Comparison of ENCODE assay signal across 26 mouse cellular contexts in genomic region chr4:89510593-89510992, GRCm38 (mm10).
DNase-seq lines count a peak whose midpoint lies in the region; ATAC-seq and TF ChIP-seq lines count a peak whose summit lies in the region.
"Had no signal": no experiment of that assay in that cellular context is flagged by ENCODE, and none has a peak within 500 bp of the region (broad histone marks: within the 10 kb centered on the region; RNA-seq: fewer than 3 reads in every experiment).

No protein-coding gene starts in this region.

- no peak for TF ChIP-seq CTCF in MEL (IDR thresholded peaks at IDR 0.05 in 2 of 3, conservative IDR thresholded peaks at IDR 0.05 in 1 of 3; ENCODE audit: control insufficient read depth in 1 of 3, insufficient read depth in 1 of 3, low read depth in 2 of 3, low read length in 3 of 3, poor library complexity in 1 of 3, severe bottlenecking in 1 of 3)
- TF ChIP-seq CTCF in liver, embryonic 14.5 days (IDR thresholded peaks at IDR 0.05; ENCODE audit: low read depth): no peak
- TF ChIP-seq CTCF in liver, postnatal 0 days (IDR thresholded peaks at IDR 0.05; ENCODE audit: low read depth): no peak

- H3K79me2 ChIP-seq in MEL (ENCODE audit: control insufficient read depth, insufficient read depth, low read length, poor library complexity): no peaks in the 10 kb centered on the region

- H3K27ac ChIP-seq in MEL (ENCODE audit: control insufficient read depth, low read depth, low read length): peak overlapping the region; percentile 90
- peak overlapping the region; percentile 53 for H3K27ac ChIP-seq in liver, embryonic 14.5 days
- 0 out of 2 replicates have a peak overlapping the region, but pooled peaks have one; percentile 35 for H3K27ac ChIP-seq in liver, postnatal 0 days (ENCODE audit: low read depth)
- H3K27ac ChIP-seq in kidney, embryonic 14.5 days (ENCODE audit: low read depth, low read length): no peak overlapping the region
- no peak overlapping the region for H3K27ac ChIP-seq in kidney, embryonic 15.5 days
- H3K27ac ChIP-seq: forebrain, embryonic 12.5 days; forebrain, embryonic 15.5 days; heart, embryonic 15.5 days; hindbrain, embryonic 14.5 days; hindbrain, postnatal 0 days had no signal

- H3K4me3 ChIP-seq in MEL (ENCODE audit: control insufficient read depth in 1 of 2, insufficient read depth in 1 of 2, low read depth in 2 of 2, low read length in 2 of 2): peak overlapping the region; percentile 47 to 55
- no peak overlapping the region for H3K4me3 ChIP-seq in liver, embryonic 14.5 days (ENCODE audit: insufficient read depth in 1 of 2, low read depth in 2 of 2, low read length in 2 of 2)
- H3K4me3 ChIP-seq in liver, postnatal 0 days (ENCODE audit: low read depth, low read length): no peak overlapping the region
- no peak overlapping the region for H3K4me3 ChIP-seq in kidney, embryonic 14.5 days (ENCODE audit: low read length)
- H3K4me3 ChIP-seq in kidney, embryonic 15.5 days (replicated peaks): no peak overlapping the region
- H3K4me3 ChIP-seq: forebrain, embryonic 12.5 days; forebrain, embryonic 15.5 days; heart, embryonic 12.5 days; heart, embryonic 15.5 days had no signal

- no peak for TF ChIP-seq POLR2A in MEL (IDR thresholded peaks at IDR 0.05; ENCODE audit: control insufficient read depth in 1 of 2, insufficient read depth in 1 of 2, low read depth in 1 of 2, low read length in 2 of 2, poor library complexity in 1 of 2)

- no peak for TF ChIP-seq EP300 in MEL (IDR thresholded peaks at IDR 0.05; ENCODE audit: low read depth in 1 of 2, low read length in 2 of 2)
- TF ChIP-seq EP300 in liver, embryonic 14.5 days (IDR thresholded peaks at IDR 0.05; ENCODE audit: low read depth): no peak
- TF ChIP-seq EP300 in liver, postnatal 0 days (IDR thresholded peaks at IDR 0.05; ENCODE audit: low read depth): no peak

- H3K9ac ChIP-seq in MEL (ENCODE audit: control insufficient read depth, low read depth, low read length, poor library complexity, severe bottlenecking): peak overlapping the region; percentile 69
- H3K9ac ChIP-seq in liver, embryonic 14.5 days (replicated peaks): no peak overlapping the region
- no peak overlapping the region for H3K9ac ChIP-seq in liver, postnatal 0 days (replicated peaks)
- no peak overlapping the region for H3K9ac ChIP-seq in kidney, embryonic 14.5 days (ENCODE audit: low read depth, low read length)
- H3K9ac ChIP-seq in kidney, embryonic 15.5 days: no peak overlapping the region
- H3K9ac ChIP-seq: forebrain, embryonic 12.5 days; forebrain, embryonic 15.5 days; heart, embryonic 12.5 days; heart, embryonic 15.5 days; hindbrain, embryonic 14.5 days had no signal

- TF ChIP-seq RAD21 in MEL (IDR thresholded peaks at IDR 0.05; ENCODE audit: low read depth, low read length): no peak

- peaks cover 0 to 24% of the 10 kb centered on the region in 2 experiments; a peak in 2 of 4 replicates for H3K36me3 ChIP-seq in MEL (ENCODE audit: control insufficient read depth in 1 of 2, insufficient read depth in 2 of 2, low read length in 2 of 2)
- no peaks in the 10 kb centered on the region for H3K36me3 ChIP-seq in liver, embryonic 14.5 days (replicated peaks; ENCODE audit: control insufficient read depth, insufficient read depth, low read depth)
- no peaks in the 10 kb centered on the region for H3K36me3 ChIP-seq in liver, postnatal 0 days (replicated peaks; ENCODE audit: insufficient read depth, low read length)
- H3K36me3 ChIP-seq in kidney, embryonic 14.5 days (ENCODE audit: control insufficient read depth, insufficient read depth, low read length): no peaks in the 10 kb centered on the region
- H3K36me3 ChIP-seq in kidney, embryonic 15.5 days: no peaks in the 10 kb centered on the region
- H3K36me3 ChIP-seq: forebrain, embryonic 12.5 days; forebrain, embryonic 15.5 days; G1E; heart, embryonic 12.5 days; heart, embryonic 15.5 days had no signal

- DNase-seq in MEL (ENCODE audit: low read depth, low spot score): no peak
- no peak for DNase-seq in liver, embryonic 14.5 days (ENCODE audit: low read depth in 3 of 3, low spot score in 3 of 3)
- DNase-seq in liver, postnatal 0 days: no peak
- no peak for DNase-seq in adrenal gland, adult 2 months
- DNase-seq: adrenal gland, postnatal 10 days; adrenal gland, postnatal 36 days; B cell, adult 2 months; cerebellum, adult 18-20 months; cerebellum, adult 9-10 months; cerebellum, postnatal 14 days; gastrocnemius, postnatal 25 days; heart, adult 18-20 months; heart, postnatal 10 days; heart, postnatal 4 days had no signal

- 70% methylated on average over 5 of the region's 5 CpGs for WGBS in liver, embryonic 14.5 days (ENCODE audit: insufficient replicate concordance)
- 73% methylated on average over 5 of the region's 5 CpGs for WGBS in liver, postnatal 0 days (ENCODE audit: insufficient replicate concordance)
- WGBS in kidney, embryonic 14.5 days: 75% methylated on average over 5 of the region's 5 CpGs
- 79% methylated on average over 5 of the region's 5 CpGs for WGBS in kidney, embryonic 15.5 days

- H3K9me3 ChIP-seq in MEL (replicated peaks; ENCODE audit: insufficient read depth, low read length): no peaks in the 10 kb centered on the region
- no peaks in the 10 kb centered on the region for H3K9me3 ChIP-seq in liver, embryonic 14.5 days (ENCODE audit: control insufficient read depth, low read length)
- H3K9me3 ChIP-seq in liver, postnatal 0 days (ENCODE audit: low read length): no peaks in the 10 kb centered on the region
- H3K9me3 ChIP-seq in kidney, embryonic 14.5 days (ENCODE audit: control insufficient read depth, low read length): no peaks in the 10 kb centered on the region
- H3K9me3 ChIP-seq in kidney, embryonic 15.5 days (replicated peaks): no peaks in the 10 kb centered on the region
- H3K9me3 ChIP-seq: forebrain, embryonic 12.5 days; forebrain, embryonic 15.5 days; heart, embryonic 12.5 days; heart, embryonic 15.5 days had no signal

- peak; percentile 51 for ATAC-seq in erythroid progenitor cell, adult 5-6 weeks (replicated peaks; ENCODE audit: low FRiP score, poor library complexity, severe bottlenecking)
- ATAC-seq in liver, embryonic 14.5 days (ENCODE audit: insufficient read depth): 0 out of 2 replicates have a peak, but pooled peaks have one; percentile 15
- no peak for ATAC-seq in liver, postnatal 0 days
- ATAC-seq in kidney, embryonic 14.5 days (ENCODE audit: low FRiP score, low TSS enrichment): no peak
- no peak for ATAC-seq in kidney, embryonic 15.5 days (replicated peaks; ENCODE audit: low FRiP score)
- ATAC-seq: activated CD4-positive, CD25-positive, alpha-beta regulatory T cell, adult 4 months; forebrain, embryonic 15.5 days; hindbrain, postnatal 0 days had no signal

- H3K4me1 ChIP-seq in MEL (ENCODE audit: control insufficient read depth in 1 of 2, insufficient read depth in 2 of 2, low read length in 2 of 2): peaks cover 6 to 21% of the 10 kb centered on the region in 2 experiments
- peaks cover 8 to 25% of the 10 kb centered on the region in 2 experiments for H3K4me1 ChIP-seq in liver, embryonic 14.5 days (replicated peaks; ENCODE audit: control insufficient read depth in 2 of 2, insufficient read depth in 2 of 2, low read length in 1 of 2)
- H3K4me1 ChIP-seq in liver, postnatal 0 days (ENCODE audit: insufficient read depth): no peaks in the 10 kb centered on the region; the same call in 1 of the 2 replicates
- peaks cover under 1% of the 10 kb centered on the region; the same call in 1 of the 2 replicates for H3K4me1 ChIP-seq in kidney, embryonic 14.5 days (ENCODE audit: control insufficient read depth, insufficient read depth, low read length)
- peaks cover 9% of the 10 kb centered on the region for H3K4me1 ChIP-seq in kidney, embryonic 15.5 days
- H3K4me1 ChIP-seq: forebrain, embryonic 12.5 days; forebrain, embryonic 15.5 days; heart, embryonic 12.5 days; heart, embryonic 15.5 days had no signal

- H3K27me3 ChIP-seq in MEL (ENCODE audit: control insufficient read depth in 1 of 2, insufficient read depth in 2 of 2, low read length in 2 of 2): no peaks in the 10 kb centered on the region
- no peaks in the 10 kb centered on the region for H3K27me3 ChIP-seq in liver, embryonic 14.5 days (ENCODE audit: control insufficient read depth, insufficient read depth, low read length)
- no peaks in the 10 kb centered on the region for H3K27me3 ChIP-seq in liver, postnatal 0 days (ENCODE audit: insufficient read depth, low read length)
- H3K27me3 ChIP-seq in kidney, embryonic 14.5 days (ENCODE audit: control insufficient read depth, insufficient read depth, low read length): no peaks in the 10 kb centered on the region
- H3K27me3 ChIP-seq in kidney, embryonic 15.5 days: no peaks in the 10 kb centered on the region
- H3K27me3 ChIP-seq: CH12.LX; forebrain, embryonic 12.5 days; forebrain, embryonic 15.5 days; heart, embryonic 12.5 days; heart, embryonic 15.5 days had no signal

- H3K4me2 ChIP-seq in liver, embryonic 14.5 days (ENCODE audit: low read depth): peak overlapping the region; percentile 44
- no peak overlapping the region for H3K4me2 ChIP-seq in liver, postnatal 0 days (ENCODE audit: low read depth, low read length)
- H3K4me2 ChIP-seq in kidney, embryonic 14.5 days (replicated peaks; ENCODE audit: low read depth, low read length): no peak overlapping the region
- no peak overlapping the region for H3K4me2 ChIP-seq in kidney, embryonic 15.5 days
- H3K4me2 ChIP-seq: forebrain, embryonic 12.5 days; forebrain, embryonic 15.5 days; heart, embryonic 12.5 days; heart, embryonic 15.5 days; hindbrain, embryonic 14.5 days had no signal

TF ChIP-seq in MEL, 35 proteins besides CTCF, POLR2A, EP300 and RAD21:
- TF ChIP-seq CHD1 (IDR thresholded peaks at IDR 0.05; ENCODE audit: low read depth, low read length) (peak; percentile 75; the same call in 1 of the 2 replicates), MYB (IDR thresholded peaks at IDR 0.05; ENCODE audit: low read depth, low read length) (no peak), MXI1 (IDR thresholded peaks at IDR 0.05; ENCODE audit: low read depth, low read length) (0 out of 2 replicates have a peak, but pooled peaks have one; percentile 11), ZNF384 (IDR thresholded peaks at IDR 0.05; ENCODE audit: low read depth, low read length) (peak; percentile 60)

Comparison
In these comparisons a context has a peak if more than half of its experiments do, and no peak if none do; other contexts are left out.
1. ATAC-seq: peak in erythroid progenitor cell, adult 5-6 weeks (single experiment) and liver, embryonic 14.5 days (single experiment); none in liver, postnatal 0 days (single experiment), kidney, embryonic 14.5 days (single experiment) and kidney, embryonic 15.5 days (single experiment).
2. H3K27ac ChIP-seq: peak in MEL (single experiment), liver, embryonic 14.5 days (single experiment) and liver, postnatal 0 days (single experiment); none in kidney, embryonic 14.5 days (single experiment) and kidney, embryonic 15.5 days (single experiment).
3. H3K4me3 ChIP-seq: peak in MEL (2 of 2); none in liver, embryonic 14.5 days (0 of 2), liver, postnatal 0 days (single experiment), kidney, embryonic 14.5 days (single experiment) and kidney, embryonic 15.5 days (single experiment).